Mouse (Mus musculus): ENCODE data around the gene Dhx58. TPM values are rescaled to one million over a fixed set of nuclear protein-coding genes. Genes with fewer than 3 reads are reported as not detected.

Dhx58 gene
- polyA plus RNA-seq, 1 experiment, result 9.2 TPM

DNA sequence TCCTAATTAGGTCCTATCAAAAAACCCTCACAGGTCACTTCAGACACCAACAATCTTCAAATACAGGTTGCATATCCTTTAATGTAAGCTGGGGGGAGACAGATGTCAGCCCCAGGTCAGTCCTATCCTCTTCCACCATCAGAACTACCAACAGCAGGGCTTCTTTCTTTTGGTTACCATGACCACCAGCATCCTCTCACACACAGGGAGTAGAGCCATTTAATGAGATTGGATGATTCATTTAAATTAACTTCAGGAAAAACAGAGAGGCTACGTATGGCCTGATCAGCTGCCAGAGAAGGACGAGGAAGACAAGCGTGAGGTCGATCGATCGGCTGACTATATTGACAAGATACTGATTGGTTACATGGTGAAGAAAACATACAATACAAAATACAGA lies 10.9 kb upstream of the Dhx58 start:
- Histone ChIP-seq H3K4me3 (replicated peaks) (no peak overlapping the region), H3K27me3 (replicated peaks) (no peaks in the 10 kb centered on the region), H3K36me3 (replicated peaks; ENCODE audit: low read length) (peaks cover 66% of the 10 kb centered on the region), H3K9me3 (no peaks in the 10 kb centered on the region), H3K4me1 (peaks cover 86% of the 10 kb centered on the region)
- TF ChIP-seq FLI1 (IDR thresholded peaks at IDR 0.05; ENCODE audit: low read length) (no peak), GATA1 (IDR thresholded peaks at IDR 0.05; ENCODE audit: borderline replicate concordance, low read length) (no peak)

DNA sequence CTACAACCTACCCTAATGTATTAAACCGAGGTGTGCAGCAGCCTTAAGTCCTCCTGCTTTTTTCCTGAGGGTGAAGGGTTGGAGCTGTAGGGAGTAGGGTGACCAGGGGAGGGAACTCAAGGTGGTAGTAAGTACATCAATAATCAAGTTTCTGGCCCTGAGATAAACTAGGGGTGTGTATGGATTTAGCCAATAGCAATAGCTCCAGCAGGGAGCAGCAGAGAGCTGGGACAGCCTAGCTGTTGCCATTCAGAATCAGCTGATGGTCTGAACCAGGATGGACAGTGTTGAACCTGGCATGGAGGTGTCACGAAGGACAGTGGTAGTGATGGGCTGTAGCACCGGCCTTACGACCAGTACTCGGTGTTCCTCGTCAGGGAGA lies 10.5 kb upstream of the Dhx58 start:
- Histone ChIP-seq H3K4me3 (replicated peaks) (peak overlapping the region; percentile 92), H3K36me3 (replicated peaks; ENCODE audit: low read length) (peaks cover 65% of the 10 kb centered on the region), H3K27me3 (replicated peaks) (no peaks in the 10 kb centered on the region), H3K9me3 (no peaks in the 10 kb centered on the region), H3K4me1 (peaks cover 81% of the 10 kb centered on the region)
- TF ChIP-seq FLI1 (IDR thresholded peaks at IDR 0.05; ENCODE audit: low read length), result no peak
- no peak for TF ChIP-seq GATA1 (IDR thresholded peaks at IDR 0.05; ENCODE audit: borderline replicate concordance, low read length)

DNA sequence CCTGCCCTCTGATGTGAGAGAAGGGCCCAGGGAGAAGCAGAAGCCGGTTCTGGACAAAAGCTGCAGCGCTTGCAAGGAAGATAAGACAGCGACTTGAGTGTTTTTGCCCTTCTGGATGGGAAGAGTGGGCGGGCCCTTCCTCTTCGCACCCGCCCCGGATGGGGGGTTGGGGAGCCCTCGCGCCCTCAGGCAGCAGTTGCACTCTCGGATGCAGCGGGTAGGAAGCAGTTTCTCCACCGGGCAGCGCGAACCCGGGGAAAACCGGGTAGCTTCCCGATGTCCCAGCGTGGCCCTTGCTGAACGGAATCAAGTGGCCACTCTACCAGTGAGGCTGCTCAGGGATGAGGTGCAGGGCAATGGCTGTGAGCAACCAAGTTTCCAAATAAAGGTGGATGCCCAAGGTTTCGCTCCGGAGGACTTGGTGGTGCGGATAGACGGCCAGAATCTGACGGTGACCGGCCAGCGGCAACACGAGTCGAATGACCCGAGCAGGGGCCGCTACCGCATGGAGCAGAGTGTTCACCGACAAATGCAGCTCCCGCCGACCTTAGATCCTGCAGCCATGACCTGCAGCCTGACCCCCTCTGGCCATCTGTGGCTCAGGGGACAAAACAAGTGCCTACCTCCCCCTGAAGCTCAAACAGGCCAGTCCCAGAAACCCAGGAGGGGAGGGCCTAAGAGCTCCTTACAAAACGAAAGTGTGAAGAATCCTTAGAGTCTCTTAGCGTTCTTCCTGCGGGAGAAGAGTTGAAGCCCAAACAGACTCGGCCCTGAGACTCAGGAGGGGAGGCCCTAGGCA lies 9.9 kb upstream of the Dhx58 start, which contains the start of gene Hspb9:
Gene Hspb9, plus strand, starts transcription at position 116 of the 799 bp plus-strand sequence.
- Histone ChIP-seq H3K9me3 (no peaks in the 10 kb centered on the region), H3K27me3 (replicated peaks) (no peaks in the 10 kb centered on the region), H3K4me1 (peaks cover 76% of the 10 kb centered on the region), H3K36me3 (replicated peaks; ENCODE audit: low read length) (peaks cover 65% of the 10 kb centered on the region), H3K4me3 (replicated peaks) (peak within 1 kb of the TSS; percentile 92)
- TF ChIP-seq FLI1 (IDR thresholded peaks at IDR 0.05; ENCODE audit: low read length) (no peak), GATA1 (IDR thresholded peaks at IDR 0.05; ENCODE audit: borderline replicate concordance, low read length) (no peak)

DNA sequence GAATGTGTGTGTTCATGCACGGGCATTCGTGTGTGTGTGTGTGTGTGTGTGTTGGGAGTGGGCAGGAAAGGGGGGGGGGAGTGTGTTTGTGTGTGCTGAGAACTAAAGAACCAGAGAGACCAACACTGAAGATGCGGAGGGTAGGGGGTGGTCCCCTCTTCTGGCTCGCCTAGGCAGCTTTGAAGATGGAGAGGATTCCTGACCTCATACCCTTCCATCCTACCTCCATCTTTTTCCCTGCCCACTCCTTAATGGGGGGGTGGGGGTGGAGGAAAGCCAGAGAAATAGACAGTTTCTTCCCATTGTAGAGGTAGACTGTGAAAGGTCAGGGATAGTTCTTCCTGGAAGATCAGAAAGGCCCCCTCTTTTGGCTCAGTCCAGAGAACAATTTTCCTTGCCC lies 9.1 kb upstream of the Dhx58 start:
- peak overlapping the region; percentile 92 for H3K4me3 ChIP-seq (replicated peaks)
- peaks cover 73% of the 10 kb centered on the region for H3K4me1 ChIP-seq
- peaks cover 65% of the 10 kb centered on the region for H3K36me3 ChIP-seq (replicated peaks; ENCODE audit: low read length)
- TF ChIP-seq FLI1 (IDR thresholded peaks at IDR 0.05; ENCODE audit: low read length) (no peak), GATA1 (IDR thresholded peaks at IDR 0.05; ENCODE audit: borderline replicate concordance, low read length) (no peak)
- H3K9me3 ChIP-seq, result no peaks in the 10 kb centered on the region
- no peaks in the 10 kb centered on the region for H3K27me3 ChIP-seq (replicated peaks)

DNA sequence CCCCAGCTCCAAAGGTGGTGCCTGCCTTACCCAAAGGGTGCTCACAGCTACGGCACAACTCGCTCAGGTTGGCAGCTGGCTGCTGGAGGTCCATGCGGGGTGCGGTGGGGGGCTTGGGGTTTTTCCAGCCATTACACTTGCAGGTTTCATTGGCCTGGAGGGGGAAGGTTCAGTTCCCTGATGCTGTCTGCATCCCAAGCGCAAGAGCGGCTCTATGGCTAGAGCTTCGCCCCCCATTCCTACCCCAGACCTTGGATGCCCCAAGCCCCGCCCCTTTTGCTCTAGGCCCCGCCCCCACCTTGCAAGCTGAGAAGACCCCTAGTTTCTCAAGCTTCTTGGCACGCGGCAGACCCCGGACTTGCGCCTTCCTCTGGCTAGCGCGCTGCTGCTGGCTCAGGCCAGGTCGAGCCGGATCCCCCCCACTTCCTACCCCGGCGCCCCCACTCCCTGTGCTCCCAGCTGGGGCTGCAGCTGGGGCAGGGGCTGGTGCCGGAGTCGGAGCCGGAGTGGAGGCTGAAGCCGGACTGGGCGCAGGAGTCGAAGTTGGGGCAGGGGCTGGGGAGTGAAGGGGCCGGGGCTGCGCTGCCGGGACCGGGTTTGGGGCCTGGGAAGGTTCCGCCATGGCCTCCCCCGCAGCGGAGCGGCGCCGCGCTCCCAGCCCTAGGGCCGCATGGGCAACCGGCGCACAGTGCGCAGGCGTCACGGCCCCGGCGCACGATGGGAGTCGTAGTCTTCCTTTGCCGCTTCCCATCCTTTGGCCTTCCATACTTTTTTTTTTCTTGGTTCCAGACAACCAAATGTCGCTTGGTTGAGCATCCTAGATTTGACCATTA lies 7.9 kb upstream of the Dhx58 start, which contains the start of gene Kat2a:
Gene Kat2a, minus strand, starts transcription at position 683 of the 833 bp plus-strand sequence.
- Histone ChIP-seq H3K4me3 (replicated peaks) (peak within 1 kb of the TSS; percentile 94), H3K36me3 (replicated peaks; ENCODE audit: low read length) (peaks cover 65% of the 10 kb centered on the region), H3K27me3 (replicated peaks) (no peaks in the 10 kb centered on the region), H3K4me1 (peaks cover 66% of the 10 kb centered on the region), H3K9me3 (no peaks in the 10 kb centered on the region)
- TF ChIP-seq FLI1 (IDR thresholded peaks at IDR 0.05; ENCODE audit: low read length), result no peak

DNA sequence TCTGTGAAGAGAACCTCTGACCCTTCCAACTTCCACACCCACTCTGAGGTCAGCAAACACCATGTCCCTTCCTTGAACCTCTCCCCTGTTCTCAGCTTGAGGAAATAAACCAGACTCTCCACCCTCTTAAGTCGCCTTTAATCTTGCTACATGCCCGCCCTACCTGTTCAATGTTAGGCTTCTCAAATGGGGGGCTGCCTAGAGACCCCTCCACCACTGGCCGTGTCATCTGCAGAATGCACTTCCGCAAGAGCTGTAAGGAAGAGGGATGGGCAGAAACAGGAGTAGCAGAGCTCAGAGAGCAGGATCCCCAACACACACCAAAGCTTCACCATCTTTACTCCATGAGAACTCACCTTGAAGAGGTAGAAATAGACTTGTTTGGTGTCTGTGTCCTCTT lies 6.9 kb upstream of the Dhx58 start:
- no peak for TF ChIP-seq GATA1 (IDR thresholded peaks at IDR 0.05; ENCODE audit: borderline replicate concordance, low read length)
- no peak for TF ChIP-seq FLI1 (IDR thresholded peaks at IDR 0.05; ENCODE audit: low read length)
- no peaks in the 10 kb centered on the region for H3K27me3 ChIP-seq (replicated peaks)
- no peak overlapping the region for H3K4me3 ChIP-seq (replicated peaks)
- H3K9me3 ChIP-seq, result no peaks in the 10 kb centered on the region
- peaks cover 65% of the 10 kb centered on the region for H3K36me3 ChIP-seq (replicated peaks; ENCODE audit: low read length)
- peaks cover 61% of the 10 kb centered on the region for H3K4me1 ChIP-seq

DNA sequence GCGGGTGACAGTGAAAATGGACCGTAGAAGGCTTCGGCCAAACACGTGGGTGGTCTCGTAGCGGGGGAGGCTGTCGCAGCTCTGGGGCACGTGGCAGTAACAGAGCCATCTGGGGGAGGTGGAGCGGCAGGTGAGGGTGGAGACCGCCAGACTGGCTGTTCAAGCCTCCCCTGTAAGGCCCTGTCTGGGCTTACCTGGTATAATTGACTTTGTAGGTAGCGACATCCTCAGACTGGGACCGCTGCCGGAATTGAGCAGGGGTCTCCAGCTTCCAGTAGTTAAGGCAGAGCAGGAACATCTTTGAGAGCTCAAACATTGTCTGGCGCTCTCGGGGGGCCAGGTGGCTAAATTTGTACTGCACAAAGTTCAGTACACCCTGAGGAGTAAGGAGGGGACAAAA lies 6.5 kb upstream of the Dhx58 start:
- H3K9me3 ChIP-seq, result no peaks in the 10 kb centered on the region
- no peaks in the 10 kb centered on the region for H3K27me3 ChIP-seq (replicated peaks)
- peaks cover 65% of the 10 kb centered on the region for H3K36me3 ChIP-seq (replicated peaks; ENCODE audit: low read length)
- TF ChIP-seq FLI1 (IDR thresholded peaks at IDR 0.05; ENCODE audit: low read length) (no peak), GATA1 (IDR thresholded peaks at IDR 0.05; ENCODE audit: borderline replicate concordance, low read length) (no peak)
- H3K4me3 ChIP-seq (replicated peaks), result no peak overlapping the region
- peaks cover 57% of the 10 kb centered on the region for H3K4me1 ChIP-seq

DNA sequence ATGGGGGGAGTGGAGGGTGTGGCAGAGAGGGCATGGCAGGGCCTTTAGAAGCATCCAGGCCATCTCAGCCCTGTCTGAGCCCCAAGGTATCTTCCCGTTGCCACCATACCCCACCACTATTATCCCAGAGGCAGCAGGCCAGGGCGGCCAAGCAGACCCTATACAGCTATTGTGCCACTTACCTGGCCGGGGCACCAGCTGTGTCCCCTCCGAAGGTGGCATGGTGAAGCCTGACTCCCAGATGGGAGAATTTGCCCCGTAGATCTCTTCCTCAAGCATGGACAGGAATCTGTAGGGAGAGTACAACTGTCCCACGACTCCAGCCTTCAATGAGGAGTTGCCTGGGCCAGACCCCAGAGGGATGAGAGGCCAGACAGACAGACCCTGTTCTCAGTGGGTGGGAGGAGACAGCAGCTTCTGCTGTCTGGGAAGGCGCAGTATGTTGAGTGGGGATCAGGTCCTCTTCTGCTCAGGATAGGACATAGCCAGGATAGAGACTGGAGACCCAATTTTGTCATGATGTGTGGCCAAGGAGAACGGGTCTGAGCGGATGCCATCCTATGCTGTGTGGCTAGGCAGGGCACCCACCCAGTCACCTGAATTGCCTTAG lies 5.2 kb upstream of the Dhx58 start:
- TF ChIP-seq GATA1 (IDR thresholded peaks at IDR 0.05; ENCODE audit: borderline replicate concordance, low read length), result no peak
- TF ChIP-seq FLI1 (IDR thresholded peaks at IDR 0.05; ENCODE audit: low read length), result no peak
- H3K36me3 ChIP-seq (replicated peaks; ENCODE audit: low read length), result peaks cover 67% of the 10 kb centered on the region
- no peaks in the 10 kb centered on the region for H3K9me3 ChIP-seq
- H3K4me1 ChIP-seq, result peaks cover 57% of the 10 kb centered on the region
- H3K27me3 ChIP-seq (replicated peaks), result no peaks in the 10 kb centered on the region
- no peak overlapping the region for H3K4me3 ChIP-seq (replicated peaks)

DNA sequence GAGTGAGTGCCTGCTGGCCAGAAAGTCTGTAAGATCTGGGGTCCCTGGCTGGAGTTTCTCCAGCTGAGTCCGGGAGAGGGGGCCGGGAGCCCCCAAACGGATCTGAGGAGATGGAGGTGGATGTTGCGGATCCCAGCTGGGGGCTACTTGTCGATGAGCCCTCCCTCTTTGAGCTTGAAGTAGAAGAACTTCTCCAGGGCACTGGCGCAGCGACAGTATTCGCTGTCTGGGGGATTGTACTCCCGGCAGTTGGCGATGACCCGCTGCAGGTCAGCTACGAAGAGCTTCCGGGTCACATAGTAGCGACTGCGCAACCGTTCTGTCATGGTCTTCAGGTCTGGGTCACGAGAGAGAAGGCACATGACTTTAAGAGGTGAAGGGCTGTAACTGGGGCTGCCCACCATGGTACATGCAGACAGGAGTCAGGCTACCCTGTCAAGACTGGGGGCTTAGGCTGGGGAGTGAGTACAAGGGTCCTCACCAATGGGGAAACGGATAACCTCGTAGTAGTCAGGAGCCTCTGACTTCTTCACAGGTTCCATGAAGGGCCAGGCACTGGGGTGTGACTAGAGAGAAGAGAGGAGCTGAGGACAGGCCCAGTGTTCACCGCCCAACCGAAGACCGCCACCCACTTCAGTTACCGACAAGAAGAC lies 1.1 kb upstream of the Dhx58 start:
- peaks cover 58% of the 10 kb centered on the region for H3K36me3 ChIP-seq (replicated peaks; ENCODE audit: low read length)
- TF ChIP-seq FLI1 (IDR thresholded peaks at IDR 0.05; ENCODE audit: low read length) (no peak), GATA1 (IDR thresholded peaks at IDR 0.05; ENCODE audit: borderline replicate concordance, low read length) (no peak)
- peaks cover 51% of the 10 kb centered on the region for H3K4me1 ChIP-seq

More for the DNA sequence above, 1.1 kb upstream of the Dhx58 start:
- H3K9me3 ChIP-seq, result no peaks in the 10 kb centered on the region
- H3K27me3 ChIP-seq (replicated peaks), result no peaks in the 10 kb centered on the region
- no peak overlapping the region for H3K4me3 ChIP-seq (replicated peaks)
